Mouse (Mus musculus): ENCODE data around the gene Ubtf.

- TF ChIP-seq CTCF (IDR thresholded peaks at IDR 0.05; ENCODE audit: insufficient read depth, low read length) (no peak), POLR2A (IDR thresholded peaks at IDR 0.05; ENCODE audit: borderline replicate concordance, extremely low read depth, low read depth, low read length) (no peak)
Measured at GRCm38 (mm10) chr11:102291051-102291535, 28.4 kb downstream of the Ubtf start.

Measured in lung, adult 2 months (tissue).